Mouse (Mus musculus) right cerebral cortex, adult 18-20 months (tissue): Measurements from ENCODE around the gene Bfsp1.

Experiments used
- DNase-seq: peaks from one replicate; pipeline ENCODE4 v3.0.0; 2022; ENCODE audit warnings: mixed read lengths

The Bfsp1 gene

DNA sequence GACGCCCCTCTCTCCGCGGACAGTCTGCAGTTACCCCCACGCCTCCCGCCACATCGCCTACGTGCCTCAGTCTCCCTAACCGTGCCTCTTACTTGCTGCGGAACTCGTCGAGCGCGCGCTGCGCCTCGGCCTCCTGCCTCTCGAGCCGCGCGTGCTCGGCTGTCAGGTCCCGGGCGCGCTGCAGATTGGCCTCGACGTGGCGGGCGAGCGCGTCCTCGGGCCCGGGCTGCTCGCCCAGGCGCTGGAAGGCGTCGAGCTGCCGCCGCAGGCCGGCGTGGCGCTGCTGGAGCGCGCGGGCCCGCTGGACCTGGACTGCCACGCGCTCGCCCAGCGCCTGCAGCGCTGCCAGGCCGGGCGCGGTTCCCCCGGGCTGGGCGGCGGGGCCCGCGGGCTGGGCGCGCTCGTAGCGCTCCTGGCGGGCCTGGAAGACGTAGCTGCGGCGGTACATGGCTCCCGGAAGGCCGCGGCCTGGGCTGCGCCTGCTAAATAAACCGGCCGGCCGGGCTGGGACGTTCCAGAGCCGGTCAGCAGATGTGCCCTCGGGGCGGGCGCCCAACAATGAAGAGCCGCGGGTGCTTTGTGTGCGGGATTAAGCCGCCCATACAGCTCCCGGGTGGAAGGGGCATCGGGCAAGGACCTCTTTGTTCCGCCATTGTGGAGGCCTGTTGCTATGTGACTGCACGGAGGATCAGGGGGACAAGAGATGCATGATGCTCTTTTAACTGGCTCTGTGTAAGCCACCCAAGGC lies at the start of gene Bfsp1:
Gene Bfsp1, minus strand, starts transcription at position 690 of the 748 bp plus-strand sequence.
- peak; percentile 16 for DNase-seq

DNA sequence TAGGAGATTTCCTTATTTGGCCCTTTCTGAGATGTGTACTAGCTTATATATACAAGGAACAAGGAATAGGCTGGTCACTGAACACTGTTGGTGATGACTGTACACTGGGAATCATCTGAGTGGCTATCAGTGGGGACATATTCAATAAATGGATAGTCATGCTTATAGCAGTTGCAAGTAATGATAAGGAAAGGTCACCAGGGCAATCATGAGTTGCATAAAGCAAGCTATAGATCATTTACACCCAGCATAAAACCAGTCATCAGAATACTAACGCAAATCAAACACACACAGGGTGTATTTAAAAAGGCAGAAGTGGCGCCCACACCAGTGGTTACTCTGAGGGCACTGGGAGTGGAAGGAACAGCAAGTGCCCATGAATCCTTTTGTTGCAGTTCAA lies 49.2 kb upstream of the Bfsp1 start:
- no peak for DNase-seq

- DNase-seq, result no peak
Measured at GRCm38 (mm10) chr2:143909230-143909629, 46.3 kb upstream of the Bfsp1 start.

GRCm38 (mm10) chr2:143904896-143905295 lies 41.9 kb upstream of the Bfsp1 start:
- DNase-seq, result no peak

- no peak for DNase-seq
Measured at GRCm38 (mm10) chr2:143903376-143904045, 40.5 kb upstream of the Bfsp1 start.

GRCm38 (mm10) chr2:143900821-143901351 lies 37.9 kb upstream of the Bfsp1 start:
- no peak for DNase-seq

- DNase-seq, result no peak
Measured at GRCm38 (mm10) chr2:143899470-143900220, 36.7 kb upstream of the Bfsp1 start.

DNA sequence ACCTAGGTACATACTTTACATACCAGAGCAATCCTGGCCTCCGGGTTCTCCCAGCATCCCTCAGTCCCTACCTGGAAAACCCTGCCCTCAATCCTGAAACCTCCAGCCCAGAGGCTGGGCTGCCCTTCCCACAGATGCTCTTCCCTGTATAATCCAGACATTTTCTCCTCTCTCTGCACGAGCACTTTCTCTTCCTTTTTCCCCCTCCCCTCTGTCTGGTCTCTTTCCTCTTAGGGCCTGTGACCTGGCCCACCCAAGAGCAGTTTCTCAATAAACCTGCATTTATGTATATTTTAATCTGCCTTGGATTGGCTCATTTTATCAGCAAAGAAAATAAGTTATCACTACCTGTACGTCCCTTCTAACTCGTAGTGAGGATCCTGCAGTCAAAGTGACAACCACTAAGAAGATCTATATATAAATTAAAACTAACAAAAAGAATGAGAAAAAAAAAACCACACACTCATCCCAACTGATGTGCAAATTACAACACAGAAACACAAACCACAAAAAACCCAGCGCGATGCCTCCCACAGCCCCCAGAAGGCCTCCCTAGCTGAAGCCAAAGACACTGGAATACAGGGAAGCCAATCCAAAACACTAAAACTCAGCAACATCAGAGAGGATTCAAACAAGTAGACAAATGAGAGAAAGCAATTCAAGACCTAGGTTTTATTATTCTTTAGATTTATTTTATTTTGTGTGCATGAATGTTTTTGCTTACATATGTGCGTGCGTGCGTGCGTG lies 28.5 kb upstream of the Bfsp1 start:
- no peak for DNase-seq

DNA sequence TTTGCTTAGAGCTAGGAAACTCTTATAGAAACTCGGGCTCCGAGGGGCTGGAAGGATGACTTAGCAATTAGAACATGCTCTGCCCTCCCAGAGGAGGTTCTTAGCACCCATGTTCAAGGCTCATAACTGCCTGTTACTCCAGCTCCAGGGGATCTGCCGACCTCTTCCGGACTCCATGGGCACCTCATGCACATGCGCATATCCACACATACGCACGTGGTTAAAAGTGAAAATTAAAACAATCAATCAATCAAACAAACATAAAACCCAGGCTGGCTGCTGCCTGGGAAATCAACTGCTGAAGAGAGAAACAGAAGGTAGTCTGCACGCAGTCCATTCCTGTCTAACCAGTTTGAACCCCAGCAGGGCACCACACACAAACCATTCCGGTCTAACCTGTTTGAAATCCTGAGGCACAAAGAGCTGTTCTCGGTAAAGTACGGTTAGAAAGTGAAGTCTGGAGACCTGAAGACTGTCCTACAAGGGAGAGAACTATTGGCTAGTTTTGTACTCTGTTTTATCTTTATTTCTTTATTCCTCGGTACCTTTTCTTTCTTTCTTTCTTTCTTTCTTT lies 27.0 kb upstream of the Bfsp1 start:
- no peak for DNase-seq

DNA sequence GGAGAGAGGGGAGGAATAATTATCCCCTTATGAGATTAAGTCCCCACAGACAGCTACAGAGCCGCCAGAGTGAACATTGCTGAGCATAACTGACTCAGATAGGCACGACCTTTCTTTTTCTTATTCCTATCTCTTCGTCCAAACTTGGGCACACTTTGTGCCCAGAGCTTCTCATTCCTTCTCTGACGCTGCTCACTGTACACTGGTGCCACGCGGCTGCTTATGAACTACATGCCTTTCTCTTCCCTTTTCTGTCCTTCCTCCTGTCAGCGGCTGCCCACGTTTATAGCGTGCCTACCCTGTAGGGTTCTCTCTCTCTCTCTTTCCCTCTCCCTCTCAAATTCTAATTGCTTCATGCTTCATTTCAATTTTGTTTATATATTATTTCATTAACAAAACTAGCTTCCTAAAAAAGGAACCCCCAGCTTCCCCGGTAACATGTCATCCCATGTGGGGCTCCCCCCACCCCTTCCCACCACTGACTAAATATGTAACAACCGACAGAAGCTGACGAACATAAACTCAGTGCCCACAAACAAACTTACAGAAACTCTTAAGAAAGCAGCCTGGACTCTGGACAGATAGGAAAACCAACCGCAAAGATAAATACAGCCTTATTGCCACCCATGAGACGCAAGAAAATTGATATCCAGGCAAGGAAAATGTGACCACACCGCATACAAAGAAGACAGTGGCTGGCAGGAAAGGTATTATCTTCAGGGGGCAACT lies 26.3 kb upstream of the Bfsp1 start:
- no peak for DNase-seq

- no peak for DNase-seq
Measured at GRCm38 (mm10) chr2:143882606-143883288, 19.8 kb upstream of the Bfsp1 start.

- peak; percentile 62 for DNase-seq
Measured at GRCm38 (mm10) chr2:143882002-143882401, 19.0 kb upstream of the Bfsp1 start.

DNA sequence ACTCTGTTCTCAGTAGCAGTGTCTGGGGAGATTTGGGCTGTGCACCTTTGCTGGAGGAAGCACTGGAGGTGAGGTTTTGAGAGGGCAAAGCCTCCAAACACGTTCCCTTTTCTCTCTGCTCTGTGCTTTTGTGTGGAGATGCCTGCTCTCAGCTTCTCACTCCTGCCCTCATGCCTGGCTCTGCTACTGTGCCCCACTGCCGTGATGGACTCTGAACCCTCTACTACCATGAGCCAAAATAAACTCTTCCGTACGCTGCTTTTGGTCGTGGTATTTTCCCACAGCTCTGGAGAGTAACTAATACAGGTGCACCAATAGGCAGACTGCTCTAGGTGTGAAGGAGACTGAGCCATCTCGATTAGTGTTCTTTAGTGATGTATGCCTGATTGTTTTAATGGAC lies 16.3 kb upstream of the Bfsp1 start:
- no peak for DNase-seq

DNA sequence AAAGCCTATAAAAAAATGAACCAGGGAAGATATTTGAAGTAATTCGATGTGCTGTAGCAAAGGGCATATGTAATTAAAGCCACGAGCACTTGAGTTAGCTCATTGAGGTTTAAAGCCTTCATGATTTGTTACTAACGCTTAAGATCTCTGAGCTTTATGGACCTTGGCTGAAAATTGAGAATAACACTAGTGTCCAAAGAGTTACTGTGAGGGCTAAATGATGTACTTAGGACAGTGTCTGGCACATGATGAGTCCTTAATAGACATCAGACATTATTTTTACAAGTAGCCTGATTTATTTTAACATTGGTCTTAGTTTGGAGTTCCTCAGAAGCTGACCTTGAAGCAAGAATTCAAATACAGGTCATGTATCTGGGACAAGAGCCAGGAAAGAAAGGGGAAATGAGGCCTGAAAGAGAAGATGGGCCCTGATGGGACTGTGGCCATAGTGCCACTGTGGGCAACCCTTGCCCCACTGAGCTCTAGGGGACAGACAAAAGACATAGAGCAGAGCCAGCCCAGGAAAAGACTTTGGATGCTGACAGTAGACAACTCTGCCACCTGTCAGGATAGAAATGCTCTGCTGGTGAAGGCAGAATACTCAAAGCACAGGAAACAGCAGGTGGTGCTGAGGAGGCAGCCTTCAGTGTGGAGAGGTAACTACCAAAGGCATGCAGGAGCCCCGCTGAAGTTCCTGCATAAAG lies 14.1 kb upstream of the Bfsp1 start:
- DNase-seq, result no peak

DNA sequence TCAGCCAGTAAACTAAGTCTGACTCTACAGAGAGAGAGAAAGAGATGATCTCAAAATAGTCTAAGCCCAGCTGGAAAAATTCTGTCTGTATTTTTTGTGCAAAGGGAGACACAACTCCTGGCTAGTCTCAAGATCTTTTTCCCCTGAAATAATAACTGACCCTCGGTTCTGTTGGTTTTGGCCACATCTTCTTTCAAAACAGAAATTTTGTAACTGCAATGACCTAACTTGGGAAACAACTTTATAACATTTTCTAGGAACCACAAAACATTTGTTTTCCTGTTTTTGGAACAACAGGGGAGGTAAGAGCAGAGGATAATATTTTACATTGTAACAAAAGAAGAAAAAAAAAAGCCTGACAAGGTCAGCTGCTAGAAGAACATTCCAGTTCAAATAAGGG lies 13.1 kb upstream of the Bfsp1 start:
- DNase-seq, result no peak

DNA sequence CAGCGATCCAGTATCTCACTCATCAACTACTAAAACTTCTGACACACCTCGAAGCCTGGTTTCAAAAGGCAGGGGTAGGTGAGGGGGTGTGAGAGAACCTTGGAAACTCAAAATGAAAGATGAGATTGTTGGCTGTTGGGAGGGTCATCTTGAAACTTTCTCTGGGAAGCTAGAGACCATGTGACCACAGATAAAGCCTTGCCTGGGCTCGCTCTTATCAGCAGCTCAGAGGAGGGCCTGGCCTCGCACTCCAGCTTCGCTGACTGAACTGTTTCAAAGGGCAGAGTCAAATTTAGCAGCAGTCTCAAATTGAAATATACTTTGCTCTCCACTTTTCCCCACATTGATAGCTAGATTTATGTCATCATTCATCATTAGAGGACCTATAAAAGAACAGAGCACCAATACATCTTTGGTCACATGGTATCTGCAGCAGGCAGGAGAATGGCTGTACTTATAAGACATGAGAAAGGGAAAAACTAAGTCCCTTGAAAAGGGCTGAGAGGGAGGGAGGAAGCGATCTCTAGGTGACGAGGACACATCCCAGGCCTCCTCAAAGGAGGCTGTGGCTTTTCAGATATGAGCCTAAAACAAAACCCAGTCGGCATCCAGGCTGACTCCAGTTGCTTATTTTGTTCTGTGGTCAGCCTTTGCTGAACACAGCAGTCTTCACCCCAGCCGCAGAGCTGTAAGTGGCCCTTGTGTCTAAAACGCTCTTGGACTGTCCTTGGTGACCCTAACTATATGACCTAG lies 8.1 kb upstream of the Bfsp1 start:
- DNase-seq, result no peak

DNA sequence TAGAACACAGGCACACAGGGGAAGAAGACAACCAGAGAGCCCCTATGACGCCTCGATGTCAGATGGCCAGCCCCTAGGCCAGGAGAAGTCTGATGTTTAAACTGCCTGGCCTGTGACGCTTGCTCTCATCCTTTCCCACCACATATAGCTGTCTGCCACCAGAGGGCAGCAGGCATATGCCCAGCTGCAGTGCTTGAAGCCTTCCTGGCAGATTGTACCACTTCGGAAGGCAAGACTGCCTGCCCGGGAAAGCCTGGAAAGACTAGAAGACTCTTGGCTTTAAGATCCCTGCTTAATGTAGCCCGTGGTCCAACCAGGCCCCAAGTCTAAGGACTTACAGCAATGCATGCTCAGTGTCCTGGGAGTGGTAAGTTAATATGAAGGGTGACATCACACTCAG lies 4.4 kb upstream of the Bfsp1 start:
- peak; percentile 84 for DNase-seq

- no peak for DNase-seq
Measured at GRCm38 (mm10) chr2:143864600-143864999, 1.6 kb upstream of the Bfsp1 start.

DNA sequence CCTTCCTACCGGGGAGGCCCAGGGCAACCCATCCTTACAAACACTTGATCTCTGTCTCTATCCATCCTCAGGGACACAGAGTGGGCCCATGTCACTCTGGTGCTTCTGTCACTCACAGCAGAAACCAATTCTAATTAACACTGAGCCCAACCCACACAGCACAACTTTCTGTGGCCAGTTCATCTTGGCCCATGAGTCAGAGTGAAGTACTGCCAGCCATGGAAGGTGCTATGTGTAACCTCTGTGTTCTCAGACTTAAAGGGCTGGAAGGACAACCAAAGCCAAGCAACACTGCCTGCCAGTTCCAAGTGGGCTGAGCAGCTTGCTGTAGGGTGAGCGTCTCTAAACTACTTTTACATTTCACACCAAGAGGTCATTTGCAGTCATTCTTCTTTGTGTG lies 3.8 kb downstream of the Bfsp1 start:
- no peak for DNase-seq

- DNase-seq, result no peak
Measured at GRCm38 (mm10) chr2:143853447-143853846, 9.5 kb downstream of the Bfsp1 start.
